Mouse (Mus musculus): ENCODE data around the gene Grk2. TPM values are rescaled to one million over a fixed set of nuclear protein-coding genes. Genes with fewer than 3 reads are reported as not detected.

Gene Grk2
- total and polyA plus RNA-seq, 2 experiments: 11.3 to 30.3 TPM

DNA sequence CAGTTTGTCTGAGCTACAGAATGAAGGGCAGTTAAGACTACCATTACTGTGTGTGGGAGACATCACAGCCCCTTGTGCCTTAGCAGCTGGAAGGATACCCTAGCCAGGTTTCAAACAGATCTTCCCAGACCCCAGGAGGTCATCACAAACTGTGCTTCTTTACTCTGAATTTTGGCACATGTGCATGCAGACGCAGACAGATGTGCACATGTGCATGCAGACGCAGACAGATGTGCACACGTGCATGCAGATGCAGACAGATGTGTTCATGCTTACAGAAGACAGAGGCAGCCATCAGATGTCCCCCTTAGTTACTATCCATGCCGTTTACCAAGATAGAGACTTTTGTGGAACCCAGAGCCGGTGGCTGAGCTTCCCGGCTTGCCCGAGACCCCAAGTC, 6.9 kb downstream of the Grk2 start:
- H3K4me1 ChIP-seq (ENCODE audit: control insufficient read depth, insufficient read depth, low read length): peaks cover 11% of the 10 kb centered on the region
- peak overlapping the region; percentile 40; the same call in 1 of the 2 replicates for H3K27ac ChIP-seq (replicated peaks; ENCODE audit: insufficient read depth, low read depth, low read length)
- WGBS: 88% methylated on average over 7 of the region's 7 CpGs
- no peaks in the 10 kb centered on the region for H3K36me3 ChIP-seq (ENCODE audit: control insufficient read depth, insufficient read depth, low read length)
- no peak for DNase-seq (ENCODE audit: extremely low read depth, low read depth, low spot score)
- H3K9ac ChIP-seq (ENCODE audit: low read depth, low read length): 0 out of 2 replicates have a peak overlapping the region, but pooled peaks have one; percentile 8
- H3K27me3 ChIP-seq (ENCODE audit: control insufficient read depth, insufficient read depth, low read length): no peaks in the 10 kb centered on the region
- peaks cover 49% of the 10 kb centered on the region for H3K79me2 ChIP-seq (ENCODE audit: control insufficient read depth, insufficient read depth, low read length)
- no peak overlapping the region for H3K4me3 ChIP-seq (ENCODE audit: insufficient read depth, low read depth, low read length)
- TF ChIP-seq POLR2A (IDR thresholded peaks at IDR 0.05; ENCODE audit: extremely low read depth, insufficient read depth, low read length): no peak
- TF ChIP-seq CTCF (IDR thresholded peaks at IDR 0.05; ENCODE audit: low read depth, low read length): no peak

DNA sequence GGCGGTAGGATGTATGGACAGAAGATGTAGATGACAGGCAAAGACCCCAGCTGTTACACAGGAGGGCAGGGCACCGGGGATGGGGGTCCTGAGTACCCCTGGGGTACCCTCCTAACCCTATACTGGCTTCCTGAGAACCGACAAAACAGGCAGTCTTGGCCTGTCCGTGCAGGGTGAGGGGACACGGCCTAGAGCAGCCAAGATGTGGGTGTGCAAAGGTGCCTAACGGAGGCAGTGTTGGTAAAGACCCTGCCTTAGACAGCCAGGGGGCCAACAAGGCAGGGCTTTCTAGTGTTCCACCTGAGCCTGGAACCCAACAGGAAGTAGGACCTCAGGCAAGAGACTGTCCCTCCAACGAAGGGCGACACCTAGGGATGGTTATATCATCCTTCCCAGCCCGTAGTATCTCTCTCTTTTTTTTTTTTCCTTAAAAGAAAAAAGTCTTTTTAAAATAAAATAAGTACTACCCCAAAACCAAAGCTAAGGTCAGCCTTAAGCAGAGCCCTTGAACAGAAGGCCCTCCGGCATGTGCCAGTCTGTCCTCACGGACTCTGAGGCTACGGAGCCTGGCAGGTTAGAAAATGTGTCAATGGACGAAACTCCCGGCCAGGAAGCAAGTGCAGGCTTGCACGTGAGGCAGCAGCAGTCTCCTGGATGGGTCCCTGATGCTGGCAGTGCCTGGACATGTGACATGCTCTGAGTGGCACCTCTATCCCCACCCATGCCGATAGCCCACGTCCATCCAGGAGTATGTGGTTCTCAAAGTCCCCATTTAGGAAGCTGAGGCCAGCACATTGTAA, 7.5 kb downstream of the Grk2 start:
- no peaks in the 10 kb centered on the region for H3K27me3 ChIP-seq (ENCODE audit: control insufficient read depth, insufficient read depth, low read length)
- H3K9ac ChIP-seq (ENCODE audit: low read depth, low read length): no peak overlapping the region
- H3K4me1 ChIP-seq (ENCODE audit: control insufficient read depth, insufficient read depth, low read length): peaks cover 9% of the 10 kb centered on the region
- no peak overlapping the region for H3K27ac ChIP-seq (replicated peaks; ENCODE audit: insufficient read depth, low read depth, low read length)
- 83% methylated on average over 17 of the region's 17 CpGs for WGBS
- H3K79me2 ChIP-seq (ENCODE audit: control insufficient read depth, insufficient read depth, low read length): peaks cover 44% of the 10 kb centered on the region
- H3K36me3 ChIP-seq (ENCODE audit: control insufficient read depth, insufficient read depth, low read length): no peaks in the 10 kb centered on the region
- H3K4me3 ChIP-seq (ENCODE audit: insufficient read depth, low read depth, low read length): no peak overlapping the region
- no peak for DNase-seq (ENCODE audit: extremely low read depth, low read depth, low spot score)
- TF ChIP-seq CTCF (IDR thresholded peaks at IDR 0.05; ENCODE audit: low read depth, low read length) (0 out of 2 replicates have a peak, but pooled peaks have one; percentile 1), POLR2A (IDR thresholded peaks at IDR 0.05; ENCODE audit: extremely low read depth, insufficient read depth, low read length) (no peak)

DNA sequence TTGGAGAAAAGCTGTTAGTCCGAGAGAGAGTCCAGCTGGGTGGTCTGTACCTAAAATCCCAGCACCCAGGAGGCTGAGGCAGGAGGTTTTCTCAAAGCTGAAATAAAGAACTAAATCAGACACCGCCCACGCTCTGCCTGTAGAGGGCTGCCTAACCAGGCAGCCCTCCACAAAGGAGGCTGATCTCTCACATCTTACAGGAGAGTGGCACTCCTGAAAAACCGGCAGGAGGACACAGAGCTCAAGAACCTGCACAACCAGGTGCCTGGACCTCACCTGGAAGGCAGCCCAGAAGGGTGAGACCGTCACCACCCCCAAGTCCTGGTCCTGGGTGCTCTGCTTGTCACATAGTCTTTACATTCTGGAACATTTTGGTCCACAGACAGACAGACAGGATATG, 8.2 kb downstream of the Grk2 start:
- no peak overlapping the region for H3K9ac ChIP-seq (ENCODE audit: low read depth, low read length)
- H3K4me3 ChIP-seq (ENCODE audit: insufficient read depth, low read depth, low read length): no peak overlapping the region
- peaks cover 3% of the 10 kb centered on the region for H3K4me1 ChIP-seq (ENCODE audit: control insufficient read depth, insufficient read depth, low read length)
- no peaks in the 10 kb centered on the region for H3K27me3 ChIP-seq (ENCODE audit: control insufficient read depth, insufficient read depth, low read length)
- TF ChIP-seq CTCF (IDR thresholded peaks at IDR 0.05; ENCODE audit: low read depth, low read length) (0 out of 2 replicates have a peak, but pooled peaks have one; percentile 16), POLR2A (IDR thresholded peaks at IDR 0.05; ENCODE audit: extremely low read depth, insufficient read depth, low read length) (no peak)
- WGBS: 83% methylated on average over 5 of the region's 5 CpGs
- H3K79me2 ChIP-seq (ENCODE audit: control insufficient read depth, insufficient read depth, low read length): peaks cover 37% of the 10 kb centered on the region
- H3K36me3 ChIP-seq (ENCODE audit: control insufficient read depth, insufficient read depth, low read length): no peaks in the 10 kb centered on the region
- H3K27ac ChIP-seq (replicated peaks; ENCODE audit: insufficient read depth, low read depth, low read length): no peak overlapping the region
- DNase-seq (ENCODE audit: extremely low read depth, low read depth, low spot score): no peak

DNA sequence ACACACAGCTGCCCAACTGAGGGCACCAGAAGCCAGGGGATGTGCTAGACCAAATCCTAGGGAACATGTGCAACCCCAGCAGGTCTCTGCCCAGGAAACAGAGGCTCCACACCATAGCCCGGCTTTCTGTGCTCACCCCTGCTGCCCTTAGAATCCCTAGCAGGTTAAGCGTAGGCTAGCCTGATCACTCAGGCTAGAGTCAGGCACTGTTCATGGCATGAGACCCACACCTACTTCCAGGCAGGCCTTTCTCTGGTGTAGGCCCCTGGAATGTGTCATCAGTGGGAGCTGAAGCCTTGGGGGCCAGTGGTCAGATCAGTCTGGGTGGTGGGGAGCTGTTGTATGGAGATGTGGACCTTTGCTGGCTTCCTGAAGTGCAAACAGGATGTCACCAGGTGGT, 9.4 kb downstream of the Grk2 start:
- peaks cover 9% of the 10 kb centered on the region for H3K36me3 ChIP-seq (ENCODE audit: control insufficient read depth, insufficient read depth, low read length)
- TF ChIP-seq POLR2A (IDR thresholded peaks at IDR 0.05; ENCODE audit: extremely low read depth, insufficient read depth, low read length) (no peak), CTCF (IDR thresholded peaks at IDR 0.05; ENCODE audit: low read depth, low read length) (no peak)
- DNase-seq (ENCODE audit: extremely low read depth, low read depth, low spot score): no peak
- H3K9ac ChIP-seq (ENCODE audit: low read depth, low read length): no peak overlapping the region
- H3K79me2 ChIP-seq (ENCODE audit: control insufficient read depth, insufficient read depth, low read length): peaks cover 25% of the 10 kb centered on the region
- H3K4me3 ChIP-seq (ENCODE audit: insufficient read depth, low read depth, low read length): no peak overlapping the region
- 74% methylated on average over 2 of the region's 2 CpGs for WGBS
- no peak overlapping the region for H3K27ac ChIP-seq (replicated peaks; ENCODE audit: insufficient read depth, low read depth, low read length)
- peaks cover 2% of the 10 kb centered on the region for H3K4me1 ChIP-seq (ENCODE audit: control insufficient read depth, insufficient read depth, low read length)
- no peaks in the 10 kb centered on the region for H3K27me3 ChIP-seq (ENCODE audit: control insufficient read depth, insufficient read depth, low read length)

DNA sequence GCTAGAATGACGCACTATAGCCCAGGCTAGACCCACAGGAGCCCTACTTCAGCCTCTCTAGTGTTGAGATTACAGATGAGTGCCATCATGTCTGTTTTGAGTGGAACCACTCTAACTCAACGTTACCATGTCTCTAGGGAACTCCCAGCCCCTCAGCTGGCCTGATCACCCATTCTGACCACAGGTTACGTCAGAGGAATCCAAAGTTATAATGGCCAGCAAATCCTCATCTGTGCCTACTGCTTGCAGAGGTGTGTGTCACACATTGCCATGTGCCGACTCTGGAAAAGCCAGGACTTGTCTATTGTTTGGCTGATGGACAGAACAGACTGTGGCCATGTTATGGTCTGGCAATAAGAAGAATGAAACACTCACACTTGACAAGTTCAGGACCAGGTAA, 10.6 kb downstream of the Grk2 start:
- peaks cover 2% of the 10 kb centered on the region for H3K4me1 ChIP-seq (ENCODE audit: control insufficient read depth, insufficient read depth, low read length)
- H3K36me3 ChIP-seq (ENCODE audit: control insufficient read depth, insufficient read depth, low read length): peaks cover 14% of the 10 kb centered on the region

More for the DNA sequence above, 10.6 kb downstream of the Grk2 start:
- no peak for DNase-seq (ENCODE audit: extremely low read depth, low read depth, low spot score)
- 84% methylated on average over 4 of the region's 4 CpGs for WGBS
- no peak overlapping the region for H3K9ac ChIP-seq (ENCODE audit: low read depth, low read length)
- H3K79me2 ChIP-seq (ENCODE audit: control insufficient read depth, insufficient read depth, low read length): peaks cover 18% of the 10 kb centered on the region; the same call in 1 of the 2 replicates
- no peak overlapping the region for H3K4me3 ChIP-seq (ENCODE audit: insufficient read depth, low read depth, low read length)
- H3K27ac ChIP-seq (replicated peaks; ENCODE audit: insufficient read depth, low read depth, low read length): no peak overlapping the region
- TF ChIP-seq CTCF (IDR thresholded peaks at IDR 0.05; ENCODE audit: low read depth, low read length): no peak
- TF ChIP-seq POLR2A (IDR thresholded peaks at IDR 0.05; ENCODE audit: extremely low read depth, insufficient read depth, low read length): no peak
- no peaks in the 10 kb centered on the region for H3K27me3 ChIP-seq (ENCODE audit: control insufficient read depth, insufficient read depth, low read length)

Data from liver, adult 2 months (tissue).